Mouse (Mus musculus): Measurements from ENCODE around the gene Vstm2b. TPM values are rescaled to one million over a fixed set of nuclear protein-coding genes. Genes with fewer than 3 reads are reported as not detected.

Gene Vstm2b
- total RNA-seq, 4 experiments from 2014 or later = 0.12 to 0.37 TPM; not detected in 2

Other genes starting within 250 kb of the Vstm2b start
- gene 4930433I11Rik, start 89.2 kb downstream of the Vstm2b start, total RNA-seq (2022) = not detected
- gene Gm4884, start 134.4 kb downstream of the Vstm2b start, total RNA-seq (2022) = not detected